Mouse (Mus musculus) adrenal gland, adult 8-10 months (tissue): ENCODE results near the gene 2900011O08Rik. TPM values are rescaled to one million over a fixed set of nuclear protein-coding genes. Genes with fewer than 3 reads are reported as not detected.

Experiments
- DNase-seq: peaks from one replicate; pipeline ENCODE4 v3.0.0; 2022
- microRNA-seq, 2 experiments: library from miRNA; unstranded; fragments of <30 nt; microRNA quantifications; one replicate each; pipeline ENCODE4 v1.2.0; 2022
- total RNA-seq, 4 experiments: library from RNA; stranded (reverse); gene quantifications; 2 replicates each; pipeline ENCODE4 v1.2.4; 2022

The 2900011O08Rik gene
- total RNA-seq, 4 experiments from 2014 or later, result 1.2 to 4.5 (median 2.6) TPM

GRCm38 (mm10) chr16:14137976-14138561 is 151.7 kb downstream of the 2900011O08Rik start:
- no peak for DNase-seq

GRCm38 (mm10) chr16:14139106-14139505 is 152.7 kb downstream of the 2900011O08Rik start:
- no peak for DNase-seq

GRCm38 (mm10) chr16:14143298-14143697 is 156.9 kb downstream of the 2900011O08Rik start:
- DNase-seq, result no peak

DNA sequence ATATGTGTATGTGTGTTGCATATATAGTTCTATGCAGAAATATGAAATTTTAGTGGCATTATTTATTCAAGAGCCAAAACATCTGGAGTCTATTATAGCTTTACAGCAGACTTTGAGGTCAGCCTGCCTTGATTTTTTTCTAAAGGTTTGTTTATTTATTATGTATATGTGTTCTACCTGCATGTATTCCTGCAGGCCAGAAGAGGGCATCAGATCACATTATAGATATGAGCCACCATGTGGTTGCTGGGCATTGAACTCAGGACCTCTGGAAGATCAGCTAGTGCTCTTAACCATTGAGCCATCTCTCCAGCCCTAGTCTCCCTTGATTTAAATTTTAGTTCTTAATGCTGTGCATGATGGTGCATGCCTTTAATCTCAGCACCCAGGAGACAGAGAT is 161.3 kb downstream of the 2900011O08Rik start:
- no peak for DNase-seq

Small RNAs within 50 kb of the gene (microRNA-seq; reads per million reads assigned to microRNA genes)
- gene Gm27671, result 0 reads per million in 2 experiments

Other genes with a start within 250 kb of the 2900011O08Rik start
- 10 to 100 TPM; 47.4 to 55.0 (median 50.1) TPM for gene Rrn3, start 205.9 kb upstream of the 2900011O08Rik start, total RNA-seq
- gene Ntan1, start 167.8 kb upstream of the 2900011O08Rik start, total RNA-seq, result 10 to 100 TPM; 56.4 to 67.5 (median 61.9) TPM
- 100 to 1,000 TPM in 1 of 4 experiments, 10 to 100 TPM in 3; 86.7 to 107 (median 95.7) TPM for gene Pdxdc1, start 83.5 kb upstream of the 2900011O08Rik start, total RNA-seq
- gene Mpv17l, start 83.4 kb upstream of the 2900011O08Rik start, total RNA-seq, result 10 to 100 TPM; 12.4 to 21.4 (median 16.7) TPM
- under 1 TPM in 2 of 4 experiments, not detected in 2; 0.75 to 0.83 TPM for gene Ifitm7, start 284 bp downstream of the 2900011O08Rik start, total RNA-seq
- gene Nde1, start 176.7 kb downstream of the 2900011O08Rik start, total RNA-seq, result 10 to 100 TPM; 39.9 to 69.3 (median 52.3) TPM
- gene Marf1, start 176.7 kb downstream of the 2900011O08Rik start, total RNA-seq, result 100 to 1,000 TPM; 109 to 161 (median 148) TPM